Mouse (Mus musculus): ENCODE data around the gene Gamt. TPM values are rescaled to one million over a fixed set of nuclear protein-coding genes. Genes with fewer than 3 reads are reported as not detected.

Gene Gamt
- polyA plus RNA-seq, 1 experiment = 21.9 TPM

GRCm38 (mm10) chr10:80298571-80299281 is 37.9 kb upstream of the Gamt start:
- H3K4me1 ChIP-seq (ENCODE audit: control insufficient read depth, insufficient read depth, low read length) = no peaks in the 10 kb centered on the region
- no peak overlapping the region for H3K27ac ChIP-seq (ENCODE audit: insufficient read depth, low read length)
- TF ChIP-seq CTCF (IDR thresholded peaks at IDR 0.05; ENCODE audit: borderline replicate concordance, insufficient read depth, low read length) = no peak
- TF ChIP-seq POLR2A (IDR thresholded peaks at IDR 0.05; ENCODE audit: low read depth, low read length) = no peak
- H3K4me3 ChIP-seq (ENCODE audit: insufficient read depth, low read length) = no peak overlapping the region

GRCm38 (mm10) chr10:80297526-80298133 is 36.8 kb upstream of the Gamt start:
- no peak overlapping the region for H3K27ac ChIP-seq (ENCODE audit: insufficient read depth, low read length)
- no peaks in the 10 kb centered on the region for H3K4me1 ChIP-seq (ENCODE audit: control insufficient read depth, insufficient read depth, low read length)
- TF ChIP-seq CTCF (IDR thresholded peaks at IDR 0.05; ENCODE audit: borderline replicate concordance, insufficient read depth, low read length) = no peak
- no peak for TF ChIP-seq POLR2A (IDR thresholded peaks at IDR 0.05; ENCODE audit: low read depth, low read length)
- no peak overlapping the region for H3K4me3 ChIP-seq (ENCODE audit: insufficient read depth, low read length)

DNA sequence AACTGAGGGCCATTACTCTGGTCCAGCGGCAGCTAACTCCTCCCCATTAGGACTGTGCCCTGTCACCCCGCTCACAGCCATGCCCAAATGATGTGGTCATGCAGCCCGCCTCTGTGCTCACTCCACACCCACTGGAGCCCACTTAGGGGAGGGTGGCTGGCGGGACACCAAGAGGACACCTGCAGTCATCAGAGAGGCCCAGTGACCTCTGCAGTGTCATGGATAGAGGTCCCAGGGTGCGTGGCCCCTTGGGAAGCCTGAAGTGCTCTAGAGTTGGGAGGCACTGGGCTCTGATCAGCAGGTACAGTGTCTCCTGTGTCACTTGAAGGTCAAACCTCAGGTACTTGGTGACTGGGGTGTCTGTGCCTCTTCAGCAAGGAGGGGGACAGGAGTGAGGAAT is 36.0 kb upstream of the Gamt start:
- no peak overlapping the region for H3K27ac ChIP-seq (ENCODE audit: insufficient read depth, low read length)
- no peak overlapping the region for H3K4me3 ChIP-seq (ENCODE audit: insufficient read depth, low read length)
- no peaks in the 10 kb centered on the region; the same call in 1 of the 2 replicates for H3K4me1 ChIP-seq (ENCODE audit: control insufficient read depth, insufficient read depth, low read length)
- no peak for TF ChIP-seq POLR2A (IDR thresholded peaks at IDR 0.05; ENCODE audit: low read depth, low read length)
- TF ChIP-seq CTCF (IDR thresholded peaks at IDR 0.05; ENCODE audit: borderline replicate concordance, insufficient read depth, low read length) = no peak

GRCm38 (mm10) chr10:80295618-80296425 is 35.0 kb upstream of the Gamt start, which contains the start of gene Apc2:
Apc2 (plus strand) TSS chr10:80295977.
- TF ChIP-seq CTCF (IDR thresholded peaks at IDR 0.05; ENCODE audit: borderline replicate concordance, insufficient read depth, low read length) = peak; percentile 62; the same call in 1 of the 2 replicates
- peak; percentile 54; the same call in 1 of the 2 replicates for TF ChIP-seq POLR2A (IDR thresholded peaks at IDR 0.05; ENCODE audit: low read depth, low read length)
- Histone ChIP-seq H3K4me3 (ENCODE audit: insufficient read depth, low read length) (no peak within 1 kb of the TSS), H3K4me1 (ENCODE audit: control insufficient read depth, insufficient read depth, low read length) (no peaks in the 10 kb centered on the region; the same call in 1 of the 2 replicates), H3K27ac (ENCODE audit: insufficient read depth, low read length) (no peak within 1 kb of the TSS)

GRCm38 (mm10) chr10:80294788-80295303 is 34.0 kb upstream of the Gamt start:
- H3K27ac ChIP-seq (ENCODE audit: insufficient read depth, low read length) = no peak overlapping the region
- H3K4me1 ChIP-seq (ENCODE audit: control insufficient read depth, insufficient read depth, low read length) = no peaks in the 10 kb centered on the region; the same call in 1 of the 2 replicates
- H3K4me3 ChIP-seq (ENCODE audit: insufficient read depth, low read length) = no peak overlapping the region
- TF ChIP-seq CTCF (IDR thresholded peaks at IDR 0.05; ENCODE audit: borderline replicate concordance, insufficient read depth, low read length) = no peak
- TF ChIP-seq POLR2A (IDR thresholded peaks at IDR 0.05; ENCODE audit: low read depth, low read length) = peak; percentile 18

DNA sequence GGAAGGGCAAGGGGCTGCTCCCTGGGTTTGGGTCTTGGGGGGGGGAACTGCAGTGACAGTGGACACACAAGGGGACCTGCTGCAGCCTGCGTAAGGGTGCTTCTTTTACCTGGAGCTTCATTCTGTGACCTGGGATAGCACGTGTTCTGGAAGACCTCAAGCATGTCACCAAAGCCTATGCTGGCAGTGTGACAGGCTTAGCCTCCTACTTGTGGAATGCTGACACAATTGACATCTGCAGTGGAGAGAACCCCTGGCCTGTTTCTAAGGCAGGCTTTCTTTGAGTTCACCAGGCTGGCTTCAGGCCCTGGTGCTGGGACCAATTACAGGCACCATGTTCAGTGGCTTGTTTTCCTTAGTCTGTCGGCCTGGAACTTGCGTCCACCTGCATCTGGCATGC is 33.5 kb upstream of the Gamt start:
- Histone ChIP-seq H3K4me3 (ENCODE audit: insufficient read depth, low read length) (peak overlapping the region; percentile 98), H3K4me1 (ENCODE audit: control insufficient read depth, insufficient read depth, low read length) (no peaks in the 10 kb centered on the region; the same call in 1 of the 2 replicates), H3K27ac (ENCODE audit: insufficient read depth, low read length) (no peak overlapping the region)
- TF ChIP-seq CTCF (IDR thresholded peaks at IDR 0.05; ENCODE audit: borderline replicate concordance, insufficient read depth, low read length) (no peak), POLR2A (IDR thresholded peaks at IDR 0.05; ENCODE audit: low read depth, low read length) (no peak)

DNA sequence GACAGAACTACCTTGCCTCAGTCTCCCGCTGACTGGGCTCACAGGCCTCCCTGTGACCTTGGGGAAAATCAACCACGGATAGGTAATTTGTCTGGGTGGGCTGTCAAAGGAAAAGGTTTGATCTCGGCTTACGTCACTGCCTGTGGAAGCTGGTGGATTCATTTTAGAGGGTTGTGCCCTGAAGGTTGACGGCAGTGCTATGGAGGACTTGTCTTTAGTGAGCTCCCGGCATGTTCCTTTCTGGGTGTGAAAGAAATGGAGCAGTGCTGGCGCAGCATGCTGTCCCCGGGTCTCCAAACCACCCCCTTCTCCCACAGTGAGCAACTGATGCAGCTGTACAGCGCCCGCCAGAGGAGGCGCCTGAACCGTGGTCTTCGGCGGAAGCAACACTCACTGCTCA is 32.5 kb upstream of the Gamt start:
- H3K4me3 ChIP-seq (ENCODE audit: insufficient read depth, low read length) = peak overlapping the region; percentile 98
- no peaks in the 10 kb centered on the region; the same call in 1 of the 2 replicates for H3K4me1 ChIP-seq (ENCODE audit: control insufficient read depth, insufficient read depth, low read length)
- TF ChIP-seq CTCF (IDR thresholded peaks at IDR 0.05; ENCODE audit: borderline replicate concordance, insufficient read depth, low read length) (no peak), POLR2A (IDR thresholded peaks at IDR 0.05; ENCODE audit: low read depth, low read length) (peak; percentile 32)
- peak overlapping the region; percentile 49; the same call in 1 of the 2 replicates for H3K27ac ChIP-seq (ENCODE audit: insufficient read depth, low read length)

DNA sequence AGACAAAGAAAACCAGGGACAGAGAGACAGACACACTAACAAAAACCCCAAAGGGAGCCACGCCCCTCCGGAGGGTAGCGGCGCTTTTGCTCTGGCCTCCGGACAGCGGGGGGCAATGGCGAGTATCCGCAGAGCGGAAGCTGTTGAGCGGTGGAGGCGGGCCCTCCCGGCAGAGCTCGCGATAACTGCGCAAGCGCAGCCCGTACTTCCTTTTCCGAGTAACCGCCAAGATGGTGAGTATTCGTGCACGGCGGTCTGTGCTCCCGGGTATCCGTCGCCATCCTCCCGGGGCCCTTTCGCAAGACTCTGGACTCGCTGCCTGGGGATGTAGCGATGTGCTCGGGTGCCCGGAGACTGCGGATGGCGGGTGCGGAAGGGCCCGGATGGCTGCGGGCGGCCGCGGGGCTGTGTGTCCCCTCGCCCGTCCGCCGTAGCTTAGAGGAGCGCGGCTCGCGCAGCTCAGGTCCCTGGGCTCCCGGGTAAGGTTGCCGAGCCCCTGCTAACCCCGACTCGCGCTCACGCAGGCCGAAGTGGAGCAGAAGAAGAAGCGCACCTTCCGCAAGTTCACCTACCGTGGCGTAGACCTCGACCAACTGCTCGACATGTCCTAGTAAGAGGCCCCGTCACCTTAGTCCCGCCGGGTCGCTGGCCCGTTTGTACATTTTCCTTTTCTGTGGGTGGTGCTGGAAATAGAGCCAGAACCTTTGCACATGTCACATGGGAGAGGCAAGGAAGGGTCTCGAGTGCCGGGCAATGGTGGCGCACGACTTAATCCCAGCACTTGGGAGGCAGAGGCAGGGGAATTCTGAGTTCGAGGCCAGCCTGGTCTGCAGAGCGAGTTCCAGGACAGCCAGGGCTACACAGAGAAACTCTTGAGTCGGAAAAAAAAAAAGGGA is 31.7 kb upstream of the Gamt start, which contains the start of gene Rps15:
Rps15 (plus strand) TSS at position 203 of the 896 bp plus-strand sequence.
- TF ChIP-seq POLR2A (IDR thresholded peaks at IDR 0.05; ENCODE audit: low read depth, low read length) (peak; percentile 97), CTCF (IDR thresholded peaks at IDR 0.05; ENCODE audit: borderline replicate concordance, insufficient read depth, low read length) (peak; percentile 31; the same call in 1 of the 2 replicates)

More for the DNA sequence above, 31.7 kb upstream of the Gamt start, which contains the start of gene Rps15:
- H3K4me3 ChIP-seq (ENCODE audit: insufficient read depth, low read length) = peak within 1 kb of the TSS; percentile 98
- H3K27ac ChIP-seq (ENCODE audit: insufficient read depth, low read length) = peak within 1 kb of the TSS; percentile 49
- no peaks in the 10 kb centered on the region; the same call in 1 of the 2 replicates for H3K4me1 ChIP-seq (ENCODE audit: control insufficient read depth, insufficient read depth, low read length)
